Mouse (Mus musculus): ENCODE measurements at regions not wholly inside any gene's neighbourhood (a gene's known extent, or its start where the extent isn't known, plus 50 kb on each side); places are given as distances from the start of the nearest gene placed in this dataset.
"Not testable (repeated sequence)": the region's sequence is repeated elsewhere in the genome, so short reads cannot be mapped to it uniquely, and the experiment has no call there.

GRCm38 (mm10) chr12:16374331-16374996 is 236.3 kb downstream of the Lpin1 start:
- DNase-seq (ENCODE audit: low read depth, low spot score), result no peak

GRCm38 (mm10) chr12:16370061-16370460 is 240.7 kb downstream of the Lpin1 start:
- DNase-seq (ENCODE audit: low read depth, low spot score), result no peak

GRCm38 (mm10) chr12:16362341-16362740 is 248.4 kb downstream of the Lpin1 start:
- DNase-seq (ENCODE audit: low read depth, low spot score), result no peak

GRCm38 (mm10) chr12:16358831-16359230 is 251.9 kb downstream of the Lpin1 start:
- no peak for DNase-seq (ENCODE audit: low read depth, low spot score)

- DNase-seq (ENCODE audit: low read depth, low spot score), result no peak
These were observed 256.1 kb downstream of the Lpin1 start for GRCm38 (mm10) chr12:16354711-16355110.

- DNase-seq (ENCODE audit: low read depth, low spot score), result no peak
These were observed 259.0 kb downstream of the Lpin1 start for GRCm38 (mm10) chr12:16351751-16352150.

GRCm38 (mm10) chr12:16349310-16349709 is 261.5 kb downstream of the Lpin1 start:
- no peak for DNase-seq (ENCODE audit: low read depth, low spot score)

- DNase-seq (ENCODE audit: low read depth, low spot score), result no peak
These were observed 266.7 kb downstream of the Lpin1 start for GRCm38 (mm10) chr12:16344021-16344420.

- DNase-seq (ENCODE audit: low read depth, low spot score), result not testable (repeated sequence)
These were observed 268.7 kb downstream of the Lpin1 start for GRCm38 (mm10) chr12:16342030-16342429.

GRCm38 (mm10) chr12:16331456-16331855 is 279.3 kb downstream of the Lpin1 start:
- no peak for DNase-seq (ENCODE audit: low read depth, low spot score)

GRCm38 (mm10) chr12:16329129-16329528 is 281.6 kb downstream of the Lpin1 start:
- DNase-seq (ENCODE audit: low read depth, low spot score), result no peak

GRCm38 (mm10) chr12:16320536-16321402 is 290.0 kb downstream of the Lpin1 start:
- DNase-seq (ENCODE audit: low read depth, low spot score), result no peak

- no peak for DNase-seq (ENCODE audit: low read depth, low spot score)
These were observed 302.7 kb downstream of the Lpin1 start for GRCm38 (mm10) chr12:16308101-16308500.

GRCm38 (mm10) chr12:16304701-16305377 is 305.9 kb downstream of the Lpin1 start:
- DNase-seq (ENCODE audit: low read depth, low spot score), result no peak

- no peak for DNase-seq (ENCODE audit: low read depth, low spot score)
These were observed 325.7 kb downstream of the Lpin1 start for GRCm38 (mm10) chr12:16285061-16285460.

GRCm38 (mm10) chr12:16279146-16279545 is 331.6 kb downstream of the Lpin1 start:
- DNase-seq (ENCODE audit: low read depth, low spot score), result no peak

- DNase-seq (ENCODE audit: low read depth, low spot score), result no peak
These were observed 333.0 kb downstream of the Lpin1 start for GRCm38 (mm10) chr12:16277567-16278332.

- no peak for DNase-seq (ENCODE audit: low read depth, low spot score)
These were observed 333.6 kb downstream of the Lpin1 start for GRCm38 (mm10) chr12:16277144-16277543.

GRCm38 (mm10) chr12:16276301-16276700 is 334.5 kb downstream of the Lpin1 start:
- no peak for DNase-seq (ENCODE audit: low read depth, low spot score)

GRCm38 (mm10) chr12:16272441-16272840 is 338.3 kb downstream of the Lpin1 start:
- no peak for DNase-seq (ENCODE audit: low read depth, low spot score)

GRCm38 (mm10) chr12:16270876-16271275 is 339.9 kb downstream of the Lpin1 start:
- DNase-seq (ENCODE audit: low read depth, low spot score), result no peak

GRCm38 (mm10) chr12:16269706-16270105 is 341.1 kb downstream of the Lpin1 start:
- DNase-seq (ENCODE audit: low read depth, low spot score), result no peak

Data from retina, adult 2 months (tissue).